Mouse (Mus musculus): ENCODE results near the gene Itpr3. TPM values are rescaled to one million over a fixed set of nuclear protein-coding genes. Genes with fewer than 3 reads are reported as not detected.

Gene Itpr3
- polyA plus RNA-seq, 1 experiment from 2014 or later, result 2.2 TPM

- Histone ChIP-seq H3K36me3 (ENCODE audit: control insufficient read depth, insufficient read depth) (no peaks in the 10 kb centered on the region), H3K4me1 (ENCODE audit: control insufficient read depth, insufficient read depth, low read length) (peaks cover 20% of the 10 kb centered on the region), H3K27ac (ENCODE audit: low read length) (no peak overlapping the region), H3K27me3 (ENCODE audit: control insufficient read depth, insufficient read depth, low read length) (no peaks in the 10 kb centered on the region), H3K9ac (ENCODE audit: low read length) (no peak overlapping the region), H3K9me3 (replicated peaks; ENCODE audit: control insufficient read depth, low read length) (no peaks in the 10 kb centered on the region), H3K4me3 (ENCODE audit: low read length) (no peak overlapping the region), H3K4me2 (ENCODE audit: low read depth, low read length) (no peak overlapping the region)
- no peak for ATAC-seq (replicated peaks; ENCODE audit: extremely low read depth, insufficient read depth, low FRiP score)
- 70% methylated on average over 7 of the region's 7 CpGs for WGBS
These were observed 102.1 kb downstream of the Itpr3 start for GRCm38 (mm10) chr17:27159169-27159568.

GRCm38 (mm10) chr17:27160905-27161304 is 103.8 kb downstream of the Itpr3 start:
- Histone ChIP-seq H3K9ac (ENCODE audit: low read length) (0 out of 2 replicates have a peak overlapping the region, but pooled peaks have one; percentile 12), H3K27me3 (ENCODE audit: control insufficient read depth, insufficient read depth, low read length) (no peaks in the 10 kb centered on the region), H3K4me2 (ENCODE audit: low read depth, low read length) (no peak overlapping the region), H3K4me3 (ENCODE audit: low read length) (no peak overlapping the region), H3K4me1 (ENCODE audit: control insufficient read depth, insufficient read depth, low read length) (peaks cover 17% of the 10 kb centered on the region), H3K36me3 (ENCODE audit: control insufficient read depth, insufficient read depth) (no peaks in the 10 kb centered on the region), H3K9me3 (replicated peaks; ENCODE audit: control insufficient read depth, low read length) (no peaks in the 10 kb centered on the region), H3K27ac (ENCODE audit: low read length) (no peak overlapping the region)
- WGBS, result 44% methylated on average over 4 of the region's 4 CpGs
- ATAC-seq (replicated peaks; ENCODE audit: extremely low read depth, insufficient read depth, low FRiP score), result peak; percentile 67; the same call in 1 of the 2 replicates

GRCm38 (mm10) chr17:27165054-27165773 is 108.1 kb downstream of the Itpr3 start:
- Histone ChIP-seq H3K27me3 (ENCODE audit: control insufficient read depth, insufficient read depth, low read length) (no peaks in the 10 kb centered on the region), H3K36me3 (ENCODE audit: control insufficient read depth, insufficient read depth) (no peaks in the 10 kb centered on the region), H3K27ac (ENCODE audit: low read length) (no peak overlapping the region), H3K4me3 (ENCODE audit: low read length) (no peak overlapping the region), H3K9ac (ENCODE audit: low read length) (no peak overlapping the region), H3K9me3 (replicated peaks; ENCODE audit: control insufficient read depth, low read length) (no peaks in the 10 kb centered on the region), H3K4me2 (ENCODE audit: low read depth, low read length) (no peak overlapping the region), H3K4me1 (ENCODE audit: control insufficient read depth, insufficient read depth, low read length) (0 out of 2 replicates have a peak, but pooled peaks cover 8% of the 10 kb centered on the region)
- ATAC-seq (replicated peaks; ENCODE audit: extremely low read depth, insufficient read depth, low FRiP score), result no peak
- 59% methylated on average over 8 of the region's 8 CpGs for WGBS

GRCm38 (mm10) chr17:27166901-27167300 is 109.8 kb downstream of the Itpr3 start:
- no peak overlapping the region for H3K27ac ChIP-seq (ENCODE audit: low read length)
- H3K4me3 ChIP-seq (ENCODE audit: low read length), result no peak overlapping the region
- no peak for ATAC-seq (replicated peaks; ENCODE audit: extremely low read depth, insufficient read depth, low FRiP score)
- no peaks in the 10 kb centered on the region for H3K36me3 ChIP-seq (ENCODE audit: control insufficient read depth, insufficient read depth)
- no peaks in the 10 kb centered on the region for H3K9me3 ChIP-seq (replicated peaks; ENCODE audit: control insufficient read depth, low read length)
- no peak overlapping the region for H3K4me2 ChIP-seq (ENCODE audit: low read depth, low read length)
- 74% methylated on average over 6 of the region's 6 CpGs for WGBS
- H3K9ac ChIP-seq (ENCODE audit: low read length), result no peak overlapping the region
- H3K4me1 ChIP-seq (ENCODE audit: control insufficient read depth, insufficient read depth, low read length), result no peaks in the 10 kb centered on the region
- no peaks in the 10 kb centered on the region for H3K27me3 ChIP-seq (ENCODE audit: control insufficient read depth, insufficient read depth, low read length)

- WGBS, result 28% methylated on average over 4 of the region's 4 CpGs
- no peak within 1 kb of the TSS for H3K27ac ChIP-seq (ENCODE audit: low read length)
- peak; percentile 58; the same call in 1 of the 2 replicates for ATAC-seq (replicated peaks; ENCODE audit: extremely low read depth, insufficient read depth, low FRiP score)
These were observed 110.4 kb downstream of the Itpr3 start, which contains the start of gene Ip6k3 for GRCm38 (mm10) chr17:27167545-27167944. TSS of gene Ip6k3 (minus strand) at chr17:27167795.

GRCm38 (mm10) chr17:27168569-27168968 is 111.5 kb downstream of the Itpr3 start:
- ATAC-seq (replicated peaks; ENCODE audit: extremely low read depth, insufficient read depth, low FRiP score), result no peak
- WGBS, result 88% methylated on average over 4 of the region's 4 CpGs
- Histone ChIP-seq H3K27me3 (ENCODE audit: control insufficient read depth, insufficient read depth, low read length) (no peaks in the 10 kb centered on the region), H3K4me2 (ENCODE audit: low read depth, low read length) (no peak overlapping the region), H3K36me3 (ENCODE audit: control insufficient read depth, insufficient read depth) (no peaks in the 10 kb centered on the region), H3K4me1 (ENCODE audit: control insufficient read depth, insufficient read depth, low read length) (no peaks in the 10 kb centered on the region), H3K27ac (ENCODE audit: low read length) (no peak overlapping the region), H3K4me3 (ENCODE audit: low read length) (no peak overlapping the region), H3K9me3 (replicated peaks; ENCODE audit: control insufficient read depth, low read length) (no peaks in the 10 kb centered on the region), H3K9ac (ENCODE audit: low read length) (no peak overlapping the region)

More at GRCm38 (mm10) chr17:27167545-27167944, 110.4 kb downstream of the Itpr3 start, which contains the start of gene Ip6k3:
- Histone ChIP-seq H3K27me3 (ENCODE audit: control insufficient read depth, insufficient read depth, low read length) (no peaks in the 10 kb centered on the region), H3K36me3 (ENCODE audit: control insufficient read depth, insufficient read depth) (no peaks in the 10 kb centered on the region), H3K4me3 (ENCODE audit: low read length) (no peak within 1 kb of the TSS), H3K4me1 (ENCODE audit: control insufficient read depth, insufficient read depth, low read length) (no peaks in the 10 kb centered on the region), H3K4me2 (ENCODE audit: low read depth, low read length) (no peak within 1 kb of the TSS), H3K9me3 (replicated peaks; ENCODE audit: control insufficient read depth, low read length) (no peaks in the 10 kb centered on the region), H3K9ac (ENCODE audit: low read length) (no peak within 1 kb of the TSS)

- H3K27me3 ChIP-seq (ENCODE audit: control insufficient read depth, insufficient read depth, low read length), result no peaks in the 10 kb centered on the region
- WGBS, result 72% methylated on average over 11 of the region's 11 CpGs
- ATAC-seq (replicated peaks; ENCODE audit: extremely low read depth, insufficient read depth, low FRiP score), result no peak
- no peaks in the 10 kb centered on the region for H3K36me3 ChIP-seq (ENCODE audit: control insufficient read depth, insufficient read depth)
- H3K9ac ChIP-seq (ENCODE audit: low read length), result no peak overlapping the region
- no peak overlapping the region for H3K4me2 ChIP-seq (ENCODE audit: low read depth, low read length)
- no peaks in the 10 kb centered on the region for H3K4me1 ChIP-seq (ENCODE audit: control insufficient read depth, insufficient read depth, low read length)
- H3K9me3 ChIP-seq (replicated peaks; ENCODE audit: control insufficient read depth, low read length), result no peaks in the 10 kb centered on the region
- H3K27ac ChIP-seq (ENCODE audit: low read length), result no peak overlapping the region
- no peak overlapping the region for H3K4me3 ChIP-seq (ENCODE audit: low read length)
These were observed 113.0 kb downstream of the Itpr3 start for GRCm38 (mm10) chr17:27169952-27170695.

GRCm38 (mm10) chr17:27171121-27171520 is 114.0 kb downstream of the Itpr3 start:
- Histone ChIP-seq H3K4me2 (ENCODE audit: low read depth, low read length) (no peak overlapping the region), H3K36me3 (ENCODE audit: control insufficient read depth, insufficient read depth) (no peaks in the 10 kb centered on the region), H3K27ac (ENCODE audit: low read length) (no peak overlapping the region), H3K9ac (ENCODE audit: low read length) (no peak overlapping the region), H3K9me3 (replicated peaks; ENCODE audit: control insufficient read depth, low read length) (no peaks in the 10 kb centered on the region), H3K27me3 (ENCODE audit: control insufficient read depth, insufficient read depth, low read length) (no peaks in the 10 kb centered on the region), H3K4me3 (ENCODE audit: low read length) (no peak overlapping the region), H3K4me1 (ENCODE audit: control insufficient read depth, insufficient read depth, low read length) (no peaks in the 10 kb centered on the region)
- ATAC-seq (replicated peaks; ENCODE audit: extremely low read depth, insufficient read depth, low FRiP score), result no peak
- WGBS, result 68% methylated on average over 5 of the region's 5 CpGs

Measured in heart, embryonic 16.5 days (tissue).